Mouse (Mus musculus): ENCODE measurements around the gene Pitx2.

Gene Pitx2

GRCm38 (mm10) chr3:129202871-129203740 is 3.4 kb downstream of the Pitx2 start:
- DNase-seq, result no peak

GRCm38 (mm10) chr3:129203761-129204440 is 4.2 kb downstream of the Pitx2 start:
- no peak for DNase-seq

- peak in 1 of 2 experiments; percentile 63 for DNase-seq
These were observed 5.0 kb downstream of the Pitx2 start for GRCm38 (mm10) chr3:129204441-129205313.

GRCm38 (mm10) chr3:129205481-129206175 is 6.0 kb downstream of the Pitx2 start:
- DNase-seq, result no peak

- no peak for DNase-seq
These were observed 7.1 kb downstream of the Pitx2 start for GRCm38 (mm10) chr3:129206776-129207175.

- DNase-seq, result no peak
These were observed 7.8 kb downstream of the Pitx2 start for GRCm38 (mm10) chr3:129207231-129208030.

- no peak for DNase-seq
These were observed 8.3 kb downstream of the Pitx2 start for GRCm38 (mm10) chr3:129208031-129208380.

GRCm38 (mm10) chr3:129208421-129208820 is 8.7 kb downstream of the Pitx2 start:
- no peak for DNase-seq

GRCm38 (mm10) chr3:129209266-129209665 is 9.6 kb downstream of the Pitx2 start:
- DNase-seq, result no peak

- DNase-seq, result no peak
These were observed 10.1 kb downstream of the Pitx2 start for GRCm38 (mm10) chr3:129209771-129210170.

- no peak for DNase-seq
These were observed 12.5 kb downstream of the Pitx2 start for GRCm38 (mm10) chr3:129212038-129212645.

- DNase-seq, result no peak
These were observed 13.1 kb downstream of the Pitx2 start for GRCm38 (mm10) chr3:129212807-129213206.

- peak; percentile 74 to 77 for DNase-seq
These were observed 14.0 kb downstream of the Pitx2 start for GRCm38 (mm10) chr3:129213633-129214145.

GRCm38 (mm10) chr3:129214146-129214665 is 14.5 kb downstream of the Pitx2 start:
- DNase-seq, result no peak

GRCm38 (mm10) chr3:129214666-129215161 is 15.0 kb downstream of the Pitx2 start:
- DNase-seq, result no peak

- DNase-seq, result no peak
These were observed 15.6 kb downstream of the Pitx2 start for GRCm38 (mm10) chr3:129215241-129215750.

- no peak for DNase-seq
These were observed 16.2 kb downstream of the Pitx2 start for GRCm38 (mm10) chr3:129215751-129216331.

GRCm38 (mm10) chr3:129216491-129216890 is 16.8 kb downstream of the Pitx2 start:
- DNase-seq, result no peak

- DNase-seq, result no peak
These were observed 17.4 kb downstream of the Pitx2 start for GRCm38 (mm10) chr3:129216911-129217561.

Measured in kidney, adult 8-10 months (tissue).